Mouse (Mus musculus) splenic B cell, adult 2 months (primary cell): ENCODE data around the gene BC028528.
"Not testable (repeated sequence)": the region's sequence is repeated elsewhere in the genome, so short reads cannot be mapped to it uniquely, and the experiment has no call there.

Source experiments
- DNase-seq: peaks from one replicate; pipeline ENCODE4 v3.0.0-alpha.2; 2011; ENCODE audit warnings: low read depth, low spot score
- H3K27me3 ChIP-seq: 2 replicates; pipeline ENCODE4 v1.6.1; 2012; ENCODE audit warnings: mild to moderate bottlenecking, low read length, moderate library complexity, mixed read lengths; ENCODE audit not compliant: control insufficient read depth, poor library complexity, insufficient read depth, severe bottlenecking
- H3K36me3 ChIP-seq: 2 replicates; pipeline ENCODE4 v1.6.1; 2012; ENCODE audit warnings: mild to moderate bottlenecking, low read length, moderate library complexity, mixed read lengths; ENCODE audit not compliant: control insufficient read depth, poor library complexity, insufficient read depth, severe bottlenecking

The BC028528 gene

GRCm38 (mm10) chr3:95895501-95895900, 3.7 kb upstream of the BC028528 start:
- H3K36me3 ChIP-seq: not testable (repeated sequence)

DNA sequence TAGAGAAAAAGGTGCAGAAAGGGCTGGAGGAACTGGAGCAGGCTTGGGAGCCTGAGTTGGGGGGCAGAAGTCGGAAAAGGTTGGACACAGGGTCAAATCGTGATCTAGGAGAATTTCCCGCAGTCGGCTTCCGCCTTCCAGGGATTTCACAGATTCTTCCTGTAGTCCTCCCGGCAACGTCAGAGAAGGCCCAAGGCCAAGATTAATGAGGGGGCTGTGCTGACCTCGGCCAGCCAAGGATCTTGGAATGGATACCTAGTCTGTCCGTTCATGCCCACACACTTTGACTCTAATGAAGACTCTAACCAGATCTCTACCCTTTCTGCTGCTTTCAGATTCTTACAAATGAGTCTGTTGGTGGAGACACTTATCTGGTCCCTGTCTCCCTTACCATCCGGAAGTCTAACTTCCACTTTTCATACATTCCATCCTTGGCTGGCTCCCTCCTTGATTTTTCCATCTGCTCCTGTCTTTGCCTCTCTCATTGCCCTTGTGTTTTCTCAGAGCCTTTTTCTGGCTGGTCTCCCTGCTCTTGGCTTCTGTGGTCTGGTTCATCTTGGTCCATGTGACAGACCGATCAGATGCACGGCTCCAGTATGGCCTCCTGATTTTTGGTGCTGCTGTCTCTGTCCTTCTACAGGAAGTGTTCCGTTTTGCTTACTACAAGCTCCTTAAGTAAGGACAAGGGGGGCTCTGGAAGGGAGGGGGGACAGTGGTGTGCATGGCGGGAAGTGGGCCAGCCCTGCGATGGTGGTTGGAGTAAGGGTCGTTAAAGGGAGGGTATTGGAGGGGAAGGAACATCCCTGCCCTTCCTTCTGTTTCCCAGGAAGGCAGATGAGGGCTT, 2.7 kb upstream of the BC028528 start:
- no peak for DNase-seq
- Histone ChIP-seq H3K36me3 (no peaks in the 10 kb centered on the region), H3K27me3 (no peaks in the 10 kb centered on the region)

More at GRCm38 (mm10) chr3:95895501-95895900, 3.7 kb upstream of the BC028528 start:
- not testable (repeated sequence) for H3K27me3 ChIP-seq, DNase-seq

DNA sequence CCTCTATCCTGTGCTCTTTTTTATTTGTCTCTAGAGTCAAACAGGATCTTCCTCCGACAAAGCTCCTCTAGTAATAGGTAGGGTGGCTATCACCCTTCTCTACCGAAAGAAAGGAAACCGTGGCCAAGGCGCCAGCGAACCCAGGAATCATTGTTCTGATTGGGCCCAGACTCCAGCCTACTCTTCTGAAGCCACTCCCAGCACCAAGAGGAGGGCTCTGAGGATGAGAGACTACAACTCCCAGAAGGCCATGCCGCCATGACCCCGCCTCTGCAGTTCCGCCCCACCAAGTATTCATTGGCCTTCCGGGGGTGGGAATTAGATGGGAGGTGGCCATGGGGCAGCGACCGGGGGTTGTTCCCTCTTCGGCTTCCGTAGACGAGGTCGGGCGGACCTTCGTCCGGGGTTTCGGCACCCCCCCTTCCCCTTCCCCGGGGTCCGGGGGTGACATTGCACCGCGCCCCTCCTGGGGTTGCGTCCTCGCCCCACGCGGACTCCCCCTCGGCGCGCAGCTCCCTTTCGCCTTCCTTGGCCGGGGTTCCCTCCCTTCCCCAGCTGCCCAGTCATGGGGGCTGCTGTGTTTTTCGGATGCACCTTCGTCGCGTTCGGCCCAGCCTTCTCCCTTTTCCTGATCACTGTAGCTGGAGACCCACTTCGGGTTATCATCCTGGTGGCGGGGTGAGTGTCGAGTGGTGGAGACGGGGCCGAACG, 2.0 kb upstream of the BC028528 start, which contains the start of gene Aph1a:
TSS of gene Aph1a (plus strand) at position 364 of the 711 bp plus-strand sequence.
- not testable (repeated sequence) for H3K27me3 ChIP-seq, H3K36me3 ChIP-seq
- peak; percentile 97 for DNase-seq

DNA sequence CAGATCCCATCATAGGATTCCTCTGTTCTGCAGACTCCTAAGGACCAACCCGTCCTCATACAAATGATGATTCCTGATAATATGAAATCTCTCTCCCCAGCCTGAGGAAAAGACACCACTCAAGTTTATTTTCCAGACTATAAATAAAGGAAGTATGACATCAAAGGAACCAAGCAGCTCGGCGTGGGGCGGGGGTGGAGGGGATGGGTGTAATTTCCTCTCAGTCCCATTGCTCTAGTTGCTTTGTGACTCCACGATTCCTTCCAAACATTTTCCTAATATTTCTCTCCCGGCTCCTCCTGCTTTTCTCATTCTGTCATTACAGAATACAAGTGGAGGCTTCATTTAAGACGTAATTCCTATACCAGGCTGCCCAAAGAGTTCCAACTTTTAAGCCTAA, 1.3 kb upstream of the BC028528 start:
- H3K27me3 ChIP-seq: no peaks in the 10 kb centered on the region
- H3K36me3 ChIP-seq: no peaks in the 10 kb centered on the region
- DNase-seq: peak; percentile 42

DNA sequence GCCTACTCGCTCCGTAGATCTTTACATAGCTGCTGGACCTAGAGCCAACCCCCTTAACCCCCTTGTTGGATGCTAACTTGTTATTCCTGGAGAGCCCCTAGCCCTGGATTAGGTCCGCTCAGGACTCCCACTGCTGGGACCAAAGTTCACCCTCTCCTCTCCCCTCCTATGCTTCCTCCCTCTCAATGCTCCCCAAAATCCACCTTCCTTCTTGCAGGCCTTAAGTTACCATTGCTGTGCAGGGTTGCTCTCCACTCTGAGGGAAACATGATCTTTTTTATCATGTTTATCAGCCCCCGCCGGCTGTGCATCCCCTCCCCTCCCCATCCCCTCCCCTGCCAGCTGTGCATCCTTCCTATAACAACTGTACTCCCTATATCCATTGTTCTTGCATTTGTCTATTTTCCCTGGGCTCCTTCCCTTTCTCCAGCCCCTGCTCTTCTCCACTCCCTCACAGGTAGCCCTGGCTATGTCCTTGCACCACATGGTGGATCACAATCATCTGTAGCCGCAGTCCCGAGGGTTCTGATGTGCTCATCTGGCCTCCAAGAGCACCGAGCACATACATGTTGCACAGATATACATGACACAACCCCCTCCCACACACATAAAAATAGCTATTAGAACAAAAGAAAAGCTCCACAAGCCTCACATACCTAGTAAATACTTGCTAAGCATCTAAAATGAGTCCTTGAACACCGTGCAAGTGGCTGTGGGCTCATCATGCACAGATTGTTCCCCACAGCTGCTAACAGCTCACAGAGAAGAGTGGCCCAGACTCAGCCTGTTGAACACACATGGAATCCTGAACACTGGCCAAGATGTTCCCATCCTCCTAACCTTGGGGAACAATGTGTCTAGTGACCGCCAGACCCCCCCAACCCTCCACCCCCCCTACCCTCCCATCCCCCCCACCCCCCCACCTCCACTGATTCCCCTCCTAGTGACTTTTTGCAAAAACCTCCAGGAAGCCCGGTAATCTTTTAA, 554 bp upstream of the BC028528 start:
- DNase-seq: no peak
- no peaks in the 10 kb centered on the region for H3K27me3 ChIP-seq
- H3K36me3 ChIP-seq: no peaks in the 10 kb centered on the region

- DNase-seq: no peak
- H3K36me3 ChIP-seq: no peaks in the 10 kb centered on the region
- no peaks in the 10 kb centered on the region for H3K27me3 ChIP-seq
Observed at GRCm38 (mm10) chr3:95889664-95890063, 2.1 kb downstream of the BC028528 start.

DNA sequence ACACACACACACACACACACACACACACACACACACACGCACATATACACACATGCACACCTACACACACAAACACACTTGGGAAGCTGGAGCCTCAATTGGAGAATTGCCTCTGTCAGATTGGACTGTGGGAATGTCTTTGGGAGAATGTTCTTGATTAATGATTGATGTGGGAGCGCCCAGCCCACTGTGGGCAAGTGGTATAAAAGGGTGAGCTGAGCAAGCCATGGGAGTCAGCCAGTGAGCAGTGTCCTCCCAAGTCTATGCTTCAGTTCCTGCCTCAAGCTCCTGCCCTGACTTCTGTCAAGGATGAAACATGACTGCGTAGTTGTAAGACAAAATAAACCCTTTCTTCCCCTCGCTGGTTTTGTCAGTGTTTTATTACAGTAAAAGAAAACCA, 4.2 kb downstream of the BC028528 start:
- Histone ChIP-seq H3K27me3 (no peaks in the 10 kb centered on the region), H3K36me3 (no peaks in the 10 kb centered on the region)
- DNase-seq: no peak

DNA sequence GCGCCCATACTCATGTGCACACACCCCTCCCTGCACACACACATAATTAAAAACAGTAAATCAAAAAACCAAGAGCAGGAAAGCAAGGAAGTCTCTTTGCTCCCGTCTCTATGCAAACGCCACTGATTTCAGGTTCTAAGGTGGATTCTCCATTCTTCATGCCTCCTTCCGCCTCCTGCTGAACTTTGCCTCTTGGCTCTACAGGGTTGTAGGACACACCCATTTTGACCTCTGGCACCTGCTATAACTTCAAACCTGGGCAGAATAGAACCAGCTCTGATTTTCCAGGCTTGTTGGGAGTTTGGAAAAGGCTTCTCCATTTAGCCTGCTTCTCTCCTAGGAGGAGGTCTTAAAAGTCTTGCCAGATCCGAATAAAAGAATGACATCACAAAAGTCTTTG, 7.4 kb downstream of the BC028528 start:
- no peaks in the 10 kb centered on the region for H3K27me3 ChIP-seq
- no peak for DNase-seq
- no peaks in the 10 kb centered on the region for H3K36me3 ChIP-seq

DNA sequence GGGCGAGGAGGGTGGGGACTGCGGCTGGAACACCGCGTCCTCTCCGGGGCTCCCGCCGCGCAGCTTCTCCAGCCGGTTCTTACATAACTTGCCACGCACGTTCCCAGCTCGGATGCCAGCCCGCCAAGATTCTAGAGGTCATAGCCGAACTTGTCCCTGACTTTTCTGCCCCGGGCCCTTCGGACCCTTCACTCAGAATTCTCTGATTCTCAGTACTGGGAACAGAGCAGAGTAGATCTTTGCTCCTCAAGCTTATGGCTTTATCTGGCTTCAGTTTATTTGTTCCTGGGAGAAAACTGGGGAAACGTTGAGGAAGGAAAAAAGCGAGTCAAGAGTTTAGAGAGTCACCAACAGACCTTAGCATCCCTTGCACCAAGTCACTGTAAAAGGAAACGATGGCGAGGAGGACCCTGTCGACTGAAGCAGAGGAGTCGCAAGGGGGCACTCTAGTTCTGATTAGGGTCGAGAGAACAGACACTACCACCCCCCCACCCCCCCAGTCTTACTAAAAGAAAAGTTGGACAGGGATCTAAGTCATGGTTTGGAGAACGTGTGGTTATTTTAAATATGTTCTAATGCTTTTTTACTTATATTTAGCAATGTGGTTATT, 8.9 kb downstream of the BC028528 start:
- Histone ChIP-seq H3K27me3 (no peaks in the 10 kb centered on the region), H3K36me3 (no peaks in the 10 kb centered on the region)
- DNase-seq: peak; percentile 83

DNA sequence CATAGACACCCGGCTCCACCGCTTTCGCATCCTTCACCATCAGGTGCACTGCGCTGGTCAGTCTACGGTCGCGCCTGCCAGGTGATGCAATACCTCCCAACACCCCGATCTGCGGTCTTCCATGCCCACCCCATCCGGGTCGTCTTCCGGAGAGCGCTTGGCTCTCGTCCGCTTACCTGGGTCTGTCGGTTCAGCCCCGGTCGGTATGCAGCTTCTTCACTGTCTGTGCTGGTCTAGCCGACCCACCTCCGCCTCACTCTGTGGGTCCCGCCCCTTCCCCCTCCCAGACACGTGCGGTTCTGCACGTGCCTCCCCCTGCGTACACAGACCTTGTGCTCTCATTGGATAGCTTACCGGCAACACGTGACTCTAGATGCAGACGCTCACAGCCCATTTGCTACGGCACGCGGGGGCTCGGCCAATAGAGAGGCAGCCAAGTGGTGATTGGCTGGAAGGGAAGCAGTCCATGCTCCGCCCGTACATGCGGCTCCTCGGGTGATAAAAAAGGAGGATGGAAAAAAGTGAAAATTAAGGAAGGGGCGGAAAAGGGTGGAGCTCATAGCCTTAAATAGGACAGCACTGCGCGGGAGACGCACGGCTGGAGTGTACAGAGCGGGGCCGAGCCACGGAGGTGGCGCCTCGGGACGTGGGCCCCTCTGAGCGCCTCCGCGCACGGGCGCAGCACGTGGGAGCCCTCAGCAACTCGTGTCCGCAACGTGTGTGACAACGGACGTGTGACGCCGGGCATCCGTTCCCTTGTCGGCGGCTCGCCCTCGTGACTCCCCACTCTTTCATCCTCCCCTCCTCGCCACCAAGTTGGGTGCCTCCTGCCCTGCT, 9.6 kb downstream of the BC028528 start, which contains the start of gene Ciart:
TSS of gene Ciart (minus strand) at position 273 of the 837 bp plus-strand sequence.
- H3K27me3 ChIP-seq: no peaks in the 10 kb centered on the region
- peak; percentile 98 for DNase-seq
- no peaks in the 10 kb centered on the region for H3K36me3 ChIP-seq

DNA sequence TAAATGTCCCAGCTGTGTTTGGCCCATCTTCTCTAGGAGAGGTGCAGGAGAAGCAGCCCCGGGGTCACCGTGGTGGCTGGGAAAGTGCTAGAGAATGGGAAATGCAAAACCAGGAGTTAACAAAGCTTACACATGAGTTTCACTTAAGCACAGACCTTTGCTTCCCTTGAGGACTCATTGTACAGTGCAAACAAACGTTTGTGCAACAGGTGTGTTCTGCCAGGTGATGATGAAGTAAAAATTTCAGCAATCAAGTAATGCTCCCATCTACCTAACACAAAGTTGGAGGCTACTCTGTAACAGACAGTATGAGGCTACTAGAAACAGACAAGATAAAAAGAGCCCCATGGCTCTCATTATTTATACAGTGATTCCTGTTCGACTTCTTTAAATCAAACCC, 12.7 kb downstream of the BC028528 start:
- Histone ChIP-seq H3K36me3 (no peaks in the 10 kb centered on the region), H3K27me3 (no peaks in the 10 kb centered on the region)
- DNase-seq: no peak

DNA sequence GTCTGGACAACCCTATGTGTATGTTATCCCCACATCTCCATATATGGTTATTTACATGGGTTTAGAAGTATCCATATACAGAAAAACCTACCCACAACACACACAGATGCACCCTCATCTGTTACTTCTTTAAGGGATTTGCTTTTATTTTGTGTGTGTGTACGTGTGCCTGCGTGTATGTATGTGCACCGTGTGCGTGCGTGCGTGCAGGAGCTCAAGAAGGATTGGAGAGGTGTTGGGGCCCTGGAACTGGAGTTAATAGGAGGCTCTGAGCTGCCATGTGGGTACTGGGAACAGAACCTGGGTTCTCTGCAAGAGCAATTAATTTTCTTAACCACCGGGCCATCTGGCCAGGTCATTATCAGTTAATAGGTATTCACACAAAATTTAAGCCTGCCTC, 19.8 kb downstream of the BC028528 start:
- no peaks in the 10 kb centered on the region for H3K27me3 ChIP-seq
- DNase-seq: no peak
- peaks cover 7% of the 10 kb centered on the region for H3K36me3 ChIP-seq

GRCm38 (mm10) chr3:95871392-95871867, 20.4 kb downstream of the BC028528 start, which contains the start of gene Mrps21:
TSS of gene Mrps21 (minus strand) at chr3:95871519.
- peak; percentile 90 for DNase-seq
- H3K36me3 ChIP-seq: peaks cover 9% of the 10 kb centered on the region
- H3K27me3 ChIP-seq: no peaks in the 10 kb centered on the region
